In genomic region chr1:72182930-72183499, GRCm38 (mm10) we compare ENCODE assay signal across 8 mouse cellular contexts. TPM values are rescaled to one million over a fixed set of nuclear protein-coding genes. Genes with fewer than 3 reads are reported as not detected.
DNase-seq lines count a peak whose midpoint lies in the region; ATAC-seq and TF ChIP-seq lines count a peak whose summit lies in the region.

No protein-coding gene starts in this region.

- no peaks in the 10 kb centered on the region for H3K9me3 ChIP-seq in heart, embryonic 12.5 days (replicated peaks)
- no peaks in the 10 kb centered on the region for H3K9me3 ChIP-seq in kidney, embryonic 16.5 days (ENCODE audit: low read length)

- no peak overlapping the region for H3K27ac ChIP-seq in heart, embryonic 12.5 days (ENCODE audit: poor library complexity, severe bottlenecking)
- no peak overlapping the region for H3K27ac ChIP-seq in kidney, embryonic 16.5 days (ENCODE audit: low read length)
- no peak overlapping the region for H3K27ac ChIP-seq in layer of hippocampus, adult 2 months

- peaks cover 16% of the 10 kb centered on the region for H3K4me1 ChIP-seq in heart, embryonic 12.5 days (replicated peaks)
- peaks cover 4% of the 10 kb centered on the region; the same call in 1 of the 2 replicates for H3K4me1 ChIP-seq in kidney, embryonic 16.5 days (ENCODE audit: insufficient read depth, low read length)

- DNase-seq in ES-CJ7 (ENCODE audit: low read depth, low spot score): peak; percentile 86
- DNase-seq in cerebellum, adult 9-10 months: peak; percentile 38
- DNase-seq in lung, postnatal 25 days (ENCODE audit: low spot score): peak; percentile 31
- DNase-seq in layer of hippocampus, adult 2 months (ENCODE audit: low spot score in 2 of 2): no peak

- no peak for ATAC-seq in heart, embryonic 12.5 days (ENCODE audit: insufficient number of reproducible peaks, low FRiP score)
- ATAC-seq in kidney, embryonic 16.5 days (ENCODE audit: low FRiP score, low TSS enrichment): peak; percentile 85
- ATAC-seq in activated CD4-positive, CD25-positive, alpha-beta regulatory T cell, adult 4 months: no peak
- no peak for ATAC-seq in inflammation-experienced regulatory T-cells, adult 6 months

- no peak for TF ChIP-seq CTCF in layer of hippocampus, adult 2 months (conservative IDR thresholded peaks at IDR 0.05)

- H3K9ac ChIP-seq in heart, embryonic 12.5 days: peak overlapping the region; percentile 37; the same call in 1 of the 2 replicates
- H3K9ac ChIP-seq in kidney, embryonic 16.5 days (replicated peaks; ENCODE audit: low read length): peak overlapping the region; percentile 28; the same call in 1 of the 2 replicates

- 9% methylated on average over 13 of the region's 13 CpGs for WGBS in heart, embryonic 12.5 days
- WGBS in kidney, embryonic 16.5 days: 8% methylated on average over 13 of the region's 13 CpGs

- peak overlapping the region; percentile 27 for H3K4me3 ChIP-seq in heart, embryonic 12.5 days
- peak overlapping the region; percentile 17; the same call in 1 of the 2 replicates for H3K4me3 ChIP-seq in kidney, embryonic 16.5 days (ENCODE audit: low read length)
- no peak overlapping the region for H3K4me3 ChIP-seq in layer of hippocampus, adult 2 months

- H3K36me3 ChIP-seq in heart, embryonic 12.5 days: no peaks in the 10 kb centered on the region
- H3K36me3 ChIP-seq in kidney, embryonic 16.5 days (ENCODE audit: insufficient read depth, low read length): no peaks in the 10 kb centered on the region

- peak overlapping the region; percentile 69 for H3K4me2 ChIP-seq in heart, embryonic 12.5 days
- H3K4me2 ChIP-seq in kidney, embryonic 16.5 days (replicated peaks; ENCODE audit: low read depth, low read length): peak overlapping the region; percentile 53

- no peaks in the 10 kb centered on the region for H3K27me3 ChIP-seq in heart, embryonic 12.5 days (replicated peaks)
- H3K27me3 ChIP-seq in kidney, embryonic 16.5 days (ENCODE audit: insufficient read depth, low read length): no peaks in the 10 kb centered on the region

RNA-seq across cellular contexts. Expression of gene Mreg, which starts 29.1 kb away (rescaled TPM):
- polyA plus RNA-seq in heart, embryonic 12.5 days (2016; fragmentation: Nextera tagmentation; extraction: Ambion mirVana): 5.1 and 5.8 TPM in 2 replicates
- polyA plus RNA-seq in kidney, embryonic 16.5 days (2015; fragmentation: Nextera tagmentation; extraction: Ambion mirVana): 5.2 and 5.3 TPM in 2 replicates
- polyA plus RNA-seq in activated CD4-positive, CD25-positive, alpha-beta regulatory T cell, adult 4 months (2017; shearing (Covaris generic)): under 1 TPM in 1 of 2 experiments, not detected in 1; 0.15 TPM
- 1 to 10 TPM; 3.1 to 3.6 TPM for total RNA-seq in layer of hippocampus, adult 2 months (2021)
- polyA plus RNA-seq in inflammation-experienced regulatory T-cells, adult 6 months (2017; shearing (Covaris generic)): under 1 TPM in 1 of 3 experiments, not detected in 2; 0.47 TPM

Comparison
In these comparisons a context has a peak if more than half of its experiments do, and no peak if none do; other contexts are left out.
1. DNase-seq: peak in ES-CJ7 (single experiment), cerebellum, adult 9-10 months (single experiment) and lung, postnatal 25 days (single experiment); none in layer of hippocampus, adult 2 months (0 of 2).